Mouse (Mus musculus) adrenal gland, postnatal 36 days (tissue): Measurements from ENCODE around the gene Armc8. TPM values are rescaled to one million over a fixed set of nuclear protein-coding genes. Genes with fewer than 3 reads are reported as not detected.
A peak's percentile ranks its signal among the peaks of the same experiment; 100 is the strongest.
"Not testable (repeated sequence)": the region's sequence is repeated elsewhere in the genome, so short reads cannot be mapped to it uniquely, and the experiment has no call there.

Experiments
- DNase-seq, 2 experiments: peaks; one replicate each; pipeline ENCODE4 v3.0.0; 2021; ENCODE audit warnings: mixed read lengths in 1 of 2
- long read RNA-seq, 2 experiments: library from polyadenylated mRNA; stranded (forward); transcript quantifications; one replicate each; pipeline ENCODE4 v2.0.0; 2021; ENCODE audit warnings: borderline sequencing depth in 2 of 2
- total RNA-seq, 2 experiments: library from RNA; stranded (reverse); gene quantifications; 2 replicates each; pipeline ENCODE4 v1.2.3; 2021

Gene Armc8
- 10 to 100 TPM; 24.1 to 43.3 TPM for total RNA-seq
- long read RNA-seq, experiment 1, full-length matches to known transcripts: 16 of 73 reads
- long read RNA-seq, experiment 1, partial matches to known transcripts: 46 of 73 reads
- long read RNA-seq, experiment 1, other reads (novel, unspliced or antisense): 11 of 73 reads
- long read RNA-seq, experiment 2, full-length matches to known transcripts: 4 of 9 reads
- long read RNA-seq, experiment 2, partial matches to known transcripts: 3 of 9 reads
- long read RNA-seq, experiment 2, other reads (novel, unspliced or antisense): 2 of 9 reads

GRCm38 (mm10) chr9:99568347-99569070, at the start of gene Armc8:
Gene Armc8, minus strand, starts transcription at chr9:99568899.
- peak; percentile 94 to 96 for DNase-seq

GRCm38 (mm10) chr9:99612202-99612601, 43.5 kb upstream of the Armc8 start, which contains the start of gene A4gnt:
Gene A4gnt, plus strand, starts transcription at chr9:99612502.
- no peak for DNase-seq

- DNase-seq: no peak
These were observed 34.9 kb upstream of the Armc8 start for GRCm38 (mm10) chr9:99603566-99603965.

- DNase-seq: not testable (repeated sequence)
These were observed 30.4 kb upstream of the Armc8 start for GRCm38 (mm10) chr9:99599127-99599526.

- no peak for DNase-seq
These were observed 22.4 kb upstream of the Armc8 start for GRCm38 (mm10) chr9:99591144-99591543.

- peak; percentile 73 to 79 for DNase-seq
These were observed 19.0 kb upstream of the Armc8 start for GRCm38 (mm10) chr9:99587505-99588202.

- peak; percentile 13 to 58 for DNase-seq
These were observed 12.0 kb upstream of the Armc8 start for GRCm38 (mm10) chr9:99580655-99581054.

- DNase-seq: peak; percentile 94 to 95
These were observed 7.2 kb upstream of the Armc8 start, which contains the start of gene Dbr1 for GRCm38 (mm10) chr9:99575677-99576480. Gene Dbr1, plus strand, starts transcription at chr9:99575799.

- peak in 1 of 2 experiments; percentile 12 for DNase-seq
These were observed 335 bp upstream of the Armc8 start for GRCm38 (mm10) chr9:99569071-99569397.

- DNase-seq: no peak
These were observed 714 bp downstream of the Armc8 start for GRCm38 (mm10) chr9:99568023-99568346.

- peak; percentile 84 to 88 for DNase-seq
These were observed 5.0 kb downstream of the Armc8 start for GRCm38 (mm10) chr9:99563714-99564113.

GRCm38 (mm10) chr9:99560389-99560788, 8.3 kb downstream of the Armc8 start:
- DNase-seq: no peak

- DNase-seq: no peak
These were observed 9.2 kb downstream of the Armc8 start for GRCm38 (mm10) chr9:99559557-99559904.

GRCm38 (mm10) chr9:99558824-99559556, 9.7 kb downstream of the Armc8 start:
- DNase-seq: no peak

GRCm38 (mm10) chr9:99557580-99558300, 11.0 kb downstream of the Armc8 start:
- DNase-seq: no peak

- DNase-seq: no peak
These were observed 13.4 kb downstream of the Armc8 start for GRCm38 (mm10) chr9:99555253-99555652.

GRCm38 (mm10) chr9:99554052-99554451, 14.6 kb downstream of the Armc8 start:
- DNase-seq: no peak

- peak; percentile 33 to 55 for DNase-seq
These were observed 15.7 kb downstream of the Armc8 start for GRCm38 (mm10) chr9:99553049-99553448.

GRCm38 (mm10) chr9:99552068-99552467, 16.6 kb downstream of the Armc8 start:
- no peak for DNase-seq

GRCm38 (mm10) chr9:99546259-99546658, 22.4 kb downstream of the Armc8 start:
- no peak for DNase-seq

GRCm38 (mm10) chr9:99531865-99532264, 36.8 kb downstream of the Armc8 start:
- DNase-seq: no peak
